Mouse (Mus musculus) T-helper 2 cell (primary cell): ENCODE measurements around the gene Gm4767.
"Not testable (repeated sequence)": the region's sequence is repeated elsewhere in the genome, so short reads cannot be mapped to it uniquely, and the experiment has no call there.

Source experiments
- in situ Hi-C: fragments of 300-600 bp; cut with MboI, MseI; formaldehyde crosslinking; loops from one replicate; pipeline ENCODE4 v1.15.1; 2025; ENCODE audit warnings: high pct_unique_total_duplicates

The Gm4767 gene

DNA sequence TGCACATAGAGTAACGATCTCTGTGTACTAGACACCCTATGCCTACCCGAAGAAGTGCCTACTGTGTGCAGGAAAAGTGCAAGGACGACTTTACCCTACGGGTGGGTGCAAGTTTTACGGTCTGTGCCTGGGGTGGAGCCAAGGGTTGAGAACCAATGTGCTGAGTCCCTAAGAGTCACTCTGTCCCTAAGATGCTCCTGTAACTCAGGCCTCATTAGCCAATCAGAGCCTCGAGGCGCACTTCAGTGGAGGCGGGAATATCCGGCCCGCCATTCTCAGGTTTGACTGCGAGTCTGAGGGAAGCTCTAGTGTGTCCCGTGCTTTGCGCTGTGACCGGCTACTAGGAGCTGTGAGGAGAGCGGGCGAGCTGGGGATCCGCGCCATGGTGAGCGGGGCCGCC is at the start of gene Gm4767:
Gene Gm4767, plus strand, starts transcription at position 288 of the 400 bp plus-strand sequence.
- in situ Hi-C loops: loop anchor here (5.0 kb wide), 1 partner anchor 170 kb away; no protein-coding TSS in a partner anchor

- in situ Hi-C loops: not testable (repeated sequence)
Measured at GRCm38 (mm10) chr10:81770506-81771403, 41.2 kb upstream of the Gm4767 start, which contains the start of gene Gm3055. Gm3055 (minus strand) TSS chr10:81771161.

GRCm38 (mm10) chr10:81771404-81771777 is 40.6 kb upstream of the Gm4767 start:
- in situ Hi-C loops: not testable (repeated sequence)

DNA sequence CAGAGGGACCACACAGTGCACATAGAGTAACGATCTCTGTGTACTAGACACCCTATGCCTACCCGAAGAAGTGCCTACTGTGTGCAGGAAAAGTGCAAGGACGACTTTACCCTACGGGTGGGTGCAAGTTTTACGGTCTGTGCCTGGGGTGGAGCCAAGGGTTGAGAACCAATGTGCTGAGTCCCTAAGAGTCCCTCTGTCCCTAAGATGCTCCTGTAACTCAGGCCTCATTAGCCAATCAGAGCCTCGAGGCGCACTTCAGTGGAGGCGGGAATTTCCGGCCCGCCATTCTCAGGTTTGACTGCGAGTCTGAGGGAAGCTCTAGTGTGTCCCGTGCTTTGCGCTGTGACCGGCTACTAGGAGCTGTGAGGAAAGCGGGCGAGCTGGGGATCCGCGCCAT is 34.2 kb downstream of the Gm4767 start:
- in situ Hi-C loops: loop anchor here (10.0 kb wide), 1 partner anchor 161 kb away; no protein-coding TSS in a partner anchor

- in situ Hi-C loops: loop anchor here (10.0 kb wide), 1 partner anchor 141 kb away; no protein-coding TSS in a partner anchor
Measured at GRCm38 (mm10) chr10:81863409-81864407, 51.7 kb downstream of the Gm4767 start, which contains the start of gene Gm32687. Gm32687 (plus strand) TSS chr10:81863934.
